Mouse (Mus musculus) cerebellum, postnatal 4 days (tissue): ENCODE measurements around the gene Eef1b2.

ENCODE experiments used
- DNase-seq, 2 experiments: peaks; one replicate each; pipeline ENCODE4 v3.0.0; 2022; ENCODE audit warnings: low spot score in 2 of 2, mixed read lengths in 1 of 2

Gene Eef1b2

DNA sequence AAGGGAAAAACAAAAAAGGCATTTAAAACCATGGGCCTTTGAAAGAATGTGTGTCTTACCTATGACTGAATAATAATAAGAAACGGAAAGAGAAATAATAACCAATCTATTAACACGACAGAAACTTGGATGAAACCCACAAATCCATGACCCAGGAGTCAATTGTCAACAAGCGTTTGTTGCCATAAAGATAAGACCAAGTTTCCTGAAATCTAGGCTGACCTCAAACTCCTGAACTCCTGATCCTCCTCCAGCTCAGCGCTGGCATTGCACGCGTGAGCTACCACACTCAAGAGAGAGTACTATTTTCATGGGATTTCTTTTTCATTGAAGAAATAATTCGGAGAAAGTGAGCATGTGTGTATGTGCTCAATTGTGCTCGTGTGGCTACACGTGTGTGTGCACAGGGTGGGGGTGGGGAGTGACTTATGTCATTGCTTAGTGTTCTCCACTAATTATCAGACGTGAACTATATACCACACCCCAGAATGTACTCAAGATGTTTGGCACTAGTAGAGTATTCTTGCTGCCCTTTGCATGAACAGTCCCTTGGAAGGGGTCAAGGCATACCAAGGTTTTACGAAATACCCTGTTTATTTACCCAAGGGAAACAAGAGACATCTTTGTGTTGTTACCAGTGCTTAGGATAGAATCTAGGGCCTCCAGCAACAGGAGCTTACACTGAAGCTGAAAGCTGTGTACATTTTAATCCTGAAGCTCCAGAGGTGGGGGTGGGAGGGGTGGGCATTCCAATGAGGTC is 15.9 kb downstream of the Eef1b2 start:
- DNase-seq = no peak

DNA sequence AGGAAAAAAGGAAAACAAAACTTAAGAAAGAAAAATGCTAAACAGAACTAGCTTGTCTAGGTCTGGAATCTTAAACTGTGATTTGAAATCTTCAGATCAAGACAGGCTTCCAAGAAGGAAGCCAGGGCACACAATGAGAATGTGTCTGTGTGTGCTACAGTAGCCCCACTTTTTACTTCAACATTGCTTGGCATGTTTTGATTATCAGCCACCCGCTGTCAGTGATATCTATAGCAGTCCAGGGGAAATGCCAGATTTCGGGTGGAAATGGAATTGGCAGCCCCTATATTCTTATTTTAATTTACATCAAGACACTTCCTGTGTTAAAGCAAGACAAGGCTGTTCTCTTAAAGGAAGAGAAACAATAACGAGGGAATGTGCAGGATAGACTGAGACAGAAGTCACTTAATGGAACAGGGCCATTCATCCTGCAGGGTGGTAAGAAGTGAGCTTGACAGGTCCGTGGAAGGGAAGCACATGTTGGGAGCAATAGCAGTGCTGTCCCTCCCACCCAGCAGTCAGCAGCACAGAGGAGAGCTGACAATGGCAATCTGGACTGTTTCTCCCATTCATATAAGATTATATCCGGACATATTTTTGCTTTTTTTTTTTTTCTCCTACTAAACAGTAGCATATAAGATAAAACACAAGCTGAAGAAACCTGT is 19.4 kb downstream of the Eef1b2 start:
- DNase-seq = no peak

DNA sequence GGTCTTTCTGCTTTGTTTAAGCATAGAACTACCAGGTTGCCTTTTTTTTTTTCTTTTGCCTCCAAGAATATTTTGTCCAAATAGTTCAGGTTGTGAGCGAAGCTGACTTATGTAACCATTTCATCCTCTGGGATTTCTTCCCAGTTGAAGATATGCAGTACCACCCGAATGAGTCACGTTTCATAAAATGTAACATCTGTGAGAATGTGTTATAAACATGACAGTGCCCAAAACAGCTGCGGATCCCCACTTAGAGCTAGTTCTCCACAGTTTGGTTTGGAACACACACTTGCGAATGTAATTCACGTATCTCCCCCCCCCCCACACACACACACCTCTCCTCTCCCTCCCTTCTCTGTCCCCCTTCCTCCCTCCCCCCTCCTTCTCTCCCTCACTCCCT is 22.8 kb downstream of the Eef1b2 start:
- no peak for DNase-seq

DNA sequence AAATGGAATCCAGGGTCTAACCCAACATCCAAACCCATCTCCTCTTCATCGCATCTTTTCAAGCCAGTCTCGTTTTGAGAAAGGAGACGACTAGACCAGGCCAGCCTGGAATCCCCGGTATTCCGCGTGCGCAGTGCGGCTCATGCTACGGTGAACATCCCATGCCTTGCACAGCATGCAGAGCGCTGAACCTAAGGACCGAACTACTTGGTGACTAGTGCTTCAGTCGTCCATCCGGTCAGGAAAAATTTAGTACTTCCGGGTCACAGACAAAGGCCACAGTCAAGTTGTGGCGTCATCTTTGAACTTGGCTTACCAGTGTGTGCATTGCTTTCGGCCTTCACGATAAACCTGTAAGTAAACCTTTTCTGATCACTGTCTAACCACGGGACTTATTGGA is 23.7 kb downstream of the Eef1b2 start:
- no peak for DNase-seq

DNA sequence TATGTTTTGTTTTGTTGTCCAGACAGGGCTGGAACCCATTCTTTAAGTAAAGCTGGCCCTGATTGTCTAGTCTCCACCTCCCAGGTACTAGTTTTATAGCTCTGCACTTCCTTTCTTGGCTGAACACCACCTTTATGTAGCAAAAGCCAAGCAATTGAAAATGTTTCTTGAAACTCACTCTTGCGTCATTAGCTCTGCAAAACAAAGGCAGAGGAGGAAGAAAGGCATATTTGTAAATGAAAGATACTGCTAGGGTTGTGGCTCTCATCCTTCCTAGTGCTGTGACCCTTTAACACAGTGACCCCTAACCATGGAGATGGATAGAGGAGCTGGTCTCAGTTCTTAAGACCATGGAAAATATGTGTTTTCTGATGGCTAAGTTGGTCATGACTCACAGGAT is 25.0 kb downstream of the Eef1b2 start:
- DNase-seq = no peak

DNA sequence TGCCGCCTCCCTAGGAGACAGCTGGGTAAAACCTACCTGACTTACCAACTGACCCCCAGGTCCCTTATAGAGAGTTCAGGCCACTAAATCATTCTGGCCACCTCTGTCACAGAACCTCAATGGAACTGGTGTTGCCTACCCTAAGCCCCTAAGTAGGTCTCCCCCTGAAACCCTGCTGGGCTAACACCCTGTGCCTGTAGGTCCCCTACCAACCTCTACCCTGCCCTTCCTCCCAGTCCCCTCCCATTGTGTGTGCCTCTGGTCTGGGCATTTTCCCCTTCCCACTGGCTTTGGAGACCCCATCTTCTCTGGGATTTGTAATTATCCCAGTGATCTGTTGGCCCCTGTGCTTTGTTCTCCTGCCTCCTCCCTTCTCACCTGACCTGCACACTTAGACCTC is 26.8 kb downstream of the Eef1b2 start:
- no peak for DNase-seq

DNA sequence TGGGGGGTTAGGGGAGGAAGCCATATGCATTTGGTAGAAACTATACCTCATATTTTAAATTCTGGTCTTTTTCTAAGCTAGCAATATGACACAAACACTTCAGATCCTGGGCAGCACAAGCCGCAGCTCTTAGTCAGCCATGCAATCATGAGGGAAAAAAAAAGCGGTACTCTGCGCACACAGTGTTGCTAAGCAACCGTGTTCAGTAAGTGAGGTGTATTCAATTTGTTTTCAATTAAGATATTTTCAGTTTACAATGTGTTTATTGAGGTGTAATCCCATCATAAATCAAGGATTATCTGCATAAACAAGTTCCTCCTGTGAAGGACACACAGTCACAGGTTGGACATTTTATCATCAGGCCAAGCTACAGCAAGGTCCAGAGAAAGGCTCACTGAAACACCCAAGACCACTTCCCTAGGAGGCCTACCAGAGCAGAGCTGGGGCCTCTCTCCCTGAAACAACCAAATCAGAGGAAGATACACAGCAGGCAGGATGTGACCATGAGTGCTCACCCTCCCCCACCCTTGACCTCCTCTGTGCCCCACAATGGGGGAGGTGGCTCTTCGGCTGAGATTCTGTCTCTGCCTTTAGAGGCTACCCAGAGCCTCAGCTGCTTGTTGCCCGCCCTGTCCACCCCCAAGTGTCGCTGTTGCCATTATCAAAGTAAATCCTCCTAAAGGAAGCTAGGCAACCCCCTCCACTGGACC is 27.5 kb downstream of the Eef1b2 start:
- peak in 1 of 2 experiments; percentile 18 for DNase-seq

DNA sequence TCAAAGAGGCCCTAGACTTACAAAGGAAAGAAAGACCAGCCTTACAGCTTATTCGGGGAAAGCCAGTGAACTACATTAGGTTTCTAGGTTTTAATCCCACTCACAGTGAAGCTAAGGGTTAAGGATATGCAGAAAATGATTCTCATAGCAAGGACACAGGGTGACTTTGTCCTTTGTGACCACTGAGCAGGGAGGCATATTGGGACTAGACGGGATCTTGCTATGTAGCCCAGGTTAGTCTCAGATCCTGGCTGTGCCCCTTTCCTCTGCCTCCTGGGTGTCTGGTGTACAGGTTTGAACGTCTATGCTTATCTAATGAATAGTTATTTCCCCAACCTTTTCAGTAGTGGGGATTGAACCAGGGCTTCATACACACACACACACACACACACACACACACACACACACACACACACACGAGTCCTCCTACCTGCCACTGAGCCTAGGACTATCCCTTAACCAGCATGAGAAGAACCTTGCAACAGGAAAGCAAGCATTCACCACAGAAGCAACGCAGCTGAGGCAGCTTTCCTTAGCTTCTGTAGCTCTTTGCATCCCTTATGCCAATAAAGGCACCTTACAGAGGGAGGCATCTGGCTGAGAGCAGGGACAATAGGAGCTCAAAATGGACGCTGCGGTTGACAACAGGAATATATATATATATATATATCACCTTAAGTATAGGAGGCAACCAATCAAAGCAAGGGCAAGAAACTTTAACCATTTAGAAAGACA is 28.2 kb downstream of the Eef1b2 start:
- no peak for DNase-seq

DNA sequence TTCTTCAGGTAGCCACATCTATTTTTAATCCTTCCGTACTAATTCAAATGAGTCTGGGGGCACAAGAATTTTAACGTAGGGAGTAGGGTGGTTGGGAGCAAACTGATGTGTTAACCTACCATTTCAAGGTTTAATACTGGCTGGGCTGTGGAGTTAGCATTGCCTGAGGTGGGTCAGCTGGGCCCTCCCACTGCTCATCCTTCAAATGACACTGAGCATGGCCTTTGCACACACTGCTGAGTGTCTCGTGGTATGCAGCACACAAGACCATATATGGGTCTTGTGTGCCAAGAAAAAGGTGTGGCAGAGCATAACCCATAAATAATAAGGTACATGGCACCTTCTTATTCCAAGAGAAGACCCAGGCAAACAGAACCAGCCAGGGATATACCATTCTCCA is 31.0 kb downstream of the Eef1b2 start:
- no peak for DNase-seq

DNA sequence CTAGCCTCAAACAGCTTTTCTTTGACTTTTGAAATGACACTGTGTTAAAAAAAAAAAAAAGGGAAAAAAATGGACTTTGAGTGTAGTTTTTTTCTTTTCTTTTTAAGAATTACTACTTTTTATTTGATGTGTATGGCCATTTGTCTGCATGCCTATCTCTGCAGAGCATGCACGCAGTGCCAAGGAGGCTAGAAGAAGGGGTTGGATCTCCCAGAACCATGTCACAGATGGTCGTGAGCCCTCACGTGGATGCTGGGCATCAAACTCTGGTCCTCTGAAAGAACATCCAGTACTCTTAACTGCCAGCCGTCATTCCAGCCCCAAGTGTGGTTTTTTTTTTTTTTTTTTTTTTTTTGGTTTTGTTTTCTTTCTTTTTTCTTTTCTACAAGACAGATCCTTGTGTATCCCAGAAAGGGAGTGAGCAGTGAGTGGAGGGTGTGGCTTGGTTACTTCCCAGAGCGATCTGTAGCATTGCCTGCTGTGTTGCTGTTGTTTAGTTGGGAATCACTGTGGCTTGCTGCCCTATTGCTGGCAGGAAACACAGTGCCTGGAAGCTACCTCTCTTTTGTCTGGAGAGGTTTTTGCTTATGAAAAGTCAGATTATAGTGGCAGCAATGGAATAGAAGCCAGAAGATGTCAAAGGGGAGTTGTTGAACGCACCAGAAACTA is 33.4 kb downstream of the Eef1b2 start:
- no peak for DNase-seq

DNA sequence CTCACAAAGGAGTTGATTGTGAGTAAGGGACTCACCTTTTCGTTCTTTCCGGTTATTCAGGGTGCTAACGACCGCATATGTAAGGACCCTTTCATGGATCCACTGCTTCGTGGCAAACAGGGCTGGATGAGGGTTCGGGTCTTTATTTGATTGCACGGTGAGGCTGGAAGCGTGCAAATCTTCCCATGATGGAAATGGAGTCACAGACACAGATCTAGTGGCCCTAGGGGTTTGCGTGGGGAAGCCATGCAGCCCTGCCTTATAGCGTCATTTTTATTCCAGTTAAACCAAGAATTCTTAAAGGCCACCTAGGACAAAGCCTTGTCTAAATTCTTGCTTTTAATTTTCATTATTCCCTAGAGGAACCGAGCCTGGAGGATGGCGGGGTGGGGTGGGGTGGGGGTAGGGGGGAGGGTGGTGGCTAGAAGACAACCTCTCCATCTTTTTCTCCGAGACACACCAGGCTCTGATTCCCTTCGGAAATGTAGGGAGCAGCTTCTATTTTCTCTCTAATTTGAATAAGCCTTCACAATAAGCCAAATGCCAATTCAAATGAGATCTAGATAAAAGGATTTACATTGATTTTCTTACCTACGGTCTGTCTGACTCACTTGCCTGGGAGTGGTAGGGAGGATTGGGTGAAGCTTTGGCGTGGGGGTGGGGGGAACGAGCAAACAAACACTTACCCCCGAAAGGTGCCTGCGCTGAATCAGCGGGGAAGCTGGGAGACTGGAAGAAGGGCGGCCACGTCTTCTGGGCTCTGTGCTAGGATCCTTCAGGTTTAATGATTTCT is 37.0 kb downstream of the Eef1b2 start:
- DNase-seq = no peak

DNA sequence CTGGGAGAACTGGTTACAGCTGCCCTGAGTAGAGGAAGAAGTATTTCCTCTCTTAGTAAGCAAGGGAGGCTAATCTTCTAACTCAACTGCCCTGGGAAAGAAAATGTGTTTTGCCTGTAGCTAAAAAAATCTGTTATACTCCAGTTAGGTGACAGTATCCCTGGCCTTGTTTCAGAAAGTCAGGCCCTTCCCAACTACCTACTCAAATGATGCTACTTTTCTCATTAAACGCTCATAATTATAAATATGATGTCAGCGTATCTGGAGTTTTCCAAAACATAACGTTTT is 37.6 kb downstream of the Eef1b2 start, which contains the start of gene Gpr1:
Gene Gpr1 (minus strand): TSS at position 273 of the 288 bp plus-strand sequence.
- DNase-seq = no peak

DNA sequence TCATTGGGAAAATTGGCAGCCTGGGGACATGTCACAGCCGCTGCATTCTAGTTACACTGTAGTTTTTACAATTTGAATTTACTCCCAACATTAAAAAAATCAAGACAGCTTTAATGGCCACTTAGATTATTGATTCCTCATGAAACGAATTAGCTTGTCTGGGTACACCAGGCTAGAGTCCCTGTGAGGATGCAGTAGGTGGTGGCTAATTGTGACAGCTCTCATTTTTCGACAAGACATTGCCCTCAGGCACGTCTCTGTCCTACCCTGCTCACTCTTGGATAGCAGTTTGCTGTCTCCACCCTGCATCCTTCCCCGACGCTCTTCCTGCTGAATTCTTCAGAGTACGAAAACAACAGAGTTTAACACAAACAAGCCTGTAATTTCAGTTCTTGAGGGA is 38.0 kb downstream of the Eef1b2 start:
- DNase-seq = no peak

DNA sequence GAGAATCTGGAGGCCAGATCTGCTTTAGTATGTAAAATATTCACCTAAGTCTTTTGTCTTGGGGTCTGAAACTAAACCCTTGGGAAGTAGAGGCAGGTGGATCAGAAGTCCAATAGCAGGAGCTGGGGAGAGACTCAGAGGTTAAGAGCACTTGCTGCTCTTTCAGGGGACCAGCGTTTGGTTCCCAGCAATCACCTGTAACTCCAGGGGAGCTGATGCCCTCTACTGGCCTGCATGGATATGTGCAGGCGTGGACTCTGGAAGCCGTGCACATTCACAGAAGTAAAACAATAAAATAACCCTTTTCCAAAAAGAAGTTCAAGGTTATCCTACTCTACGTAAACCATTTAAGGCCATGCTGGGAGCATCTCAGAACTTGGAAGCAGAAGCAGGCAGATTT is 42.7 kb downstream of the Eef1b2 start:
- no peak for DNase-seq

DNA sequence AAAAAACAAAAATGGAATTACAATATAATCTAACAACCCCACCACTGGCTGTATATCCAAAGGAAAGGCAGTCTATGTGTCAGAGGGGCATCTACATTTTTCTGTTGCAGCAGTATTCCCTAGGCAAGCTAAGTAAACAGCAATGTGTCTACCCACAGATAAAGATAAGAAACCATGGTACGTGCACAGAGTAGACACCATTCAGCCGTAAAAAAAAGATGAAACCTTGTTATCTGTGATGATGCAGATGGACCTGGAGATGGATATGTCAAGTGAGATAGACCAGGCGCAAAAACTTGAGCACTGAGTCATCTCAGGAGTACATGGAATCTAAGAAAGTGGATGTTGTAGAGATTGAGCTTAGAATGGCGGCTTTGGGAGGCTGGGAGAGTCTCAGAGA is 48.4 kb downstream of the Eef1b2 start:
- no peak for DNase-seq

DNA sequence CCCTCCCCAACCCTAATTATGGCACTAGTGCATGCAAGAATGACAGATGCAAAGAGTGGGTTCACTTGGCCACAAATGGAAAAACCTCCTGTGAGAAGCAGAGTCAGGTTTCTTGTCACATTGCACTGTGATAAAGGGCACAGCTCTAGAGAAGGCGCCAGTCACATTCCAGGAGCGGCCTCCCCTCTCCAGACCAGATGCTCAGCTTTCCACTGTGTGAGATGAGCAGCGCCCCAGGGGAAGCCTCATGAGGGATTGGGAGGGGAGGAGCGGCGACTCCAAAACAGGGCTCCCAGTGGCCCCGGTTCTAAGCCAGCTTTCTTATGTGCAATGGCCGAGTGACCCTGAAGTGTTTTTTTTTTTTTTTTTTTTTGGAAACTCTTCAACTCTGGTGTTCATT is 49.3 kb downstream of the Eef1b2 start:
- no peak for DNase-seq

DNA sequence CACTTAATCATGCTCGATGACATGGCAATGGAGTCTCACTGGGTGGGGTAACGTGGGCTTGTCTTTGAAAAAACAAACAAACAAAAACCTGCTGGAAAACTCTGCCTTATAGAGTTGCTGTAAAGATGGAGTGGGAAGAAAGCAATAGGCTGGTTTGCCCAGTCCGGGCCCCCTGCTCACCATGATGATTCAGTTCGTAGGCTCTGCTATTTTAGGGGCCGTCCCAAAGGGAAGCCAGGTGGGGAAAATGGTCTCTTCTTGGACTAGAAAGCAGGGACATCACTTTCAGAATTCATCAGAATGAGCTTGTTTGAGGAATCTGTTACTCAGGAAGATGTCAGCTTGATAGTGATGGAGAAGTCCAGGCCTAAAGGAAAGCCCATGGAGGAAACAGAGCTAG is 50.6 kb downstream of the Eef1b2 start:
- no peak for DNase-seq
